Mouse (Mus musculus): ENCODE results near the gene Adamts20. TPM values are rescaled to one million over a fixed set of nuclear protein-coding genes. Genes with fewer than 3 reads are reported as not detected.

Adamts20 gene
- total RNA-seq, 2 experiments from 2014 or later: 12.0 to 13.9 TPM

- peak; percentile 28 for DNase-seq
These were observed 122.9 kb downstream of the Adamts20 start for GRCm38 (mm10) chr15:94342365-94342764.

GRCm38 (mm10) chr15:94339011-94339410 is 126.2 kb downstream of the Adamts20 start:
- DNase-seq: no peak

DNA sequence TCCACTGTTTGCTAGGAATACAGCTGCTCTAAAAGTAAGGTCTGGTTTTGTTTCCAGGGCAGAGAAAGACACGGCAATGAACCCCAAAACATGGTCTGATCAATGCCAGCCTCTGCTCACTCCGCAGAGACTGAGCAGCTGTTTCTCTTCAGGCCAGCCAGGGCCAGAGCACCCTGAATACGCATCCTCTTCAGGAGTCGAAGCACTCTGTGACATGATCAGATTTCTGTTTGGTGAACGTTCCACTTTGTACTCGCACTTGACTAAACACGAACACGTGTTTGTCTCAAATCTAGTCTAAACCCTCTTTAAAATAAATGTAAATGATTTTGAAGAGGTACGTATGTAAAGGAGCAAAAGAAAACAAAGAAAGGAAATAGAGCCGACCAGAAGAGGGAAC is 130.6 kb downstream of the Adamts20 start:
- DNase-seq: no peak

DNA sequence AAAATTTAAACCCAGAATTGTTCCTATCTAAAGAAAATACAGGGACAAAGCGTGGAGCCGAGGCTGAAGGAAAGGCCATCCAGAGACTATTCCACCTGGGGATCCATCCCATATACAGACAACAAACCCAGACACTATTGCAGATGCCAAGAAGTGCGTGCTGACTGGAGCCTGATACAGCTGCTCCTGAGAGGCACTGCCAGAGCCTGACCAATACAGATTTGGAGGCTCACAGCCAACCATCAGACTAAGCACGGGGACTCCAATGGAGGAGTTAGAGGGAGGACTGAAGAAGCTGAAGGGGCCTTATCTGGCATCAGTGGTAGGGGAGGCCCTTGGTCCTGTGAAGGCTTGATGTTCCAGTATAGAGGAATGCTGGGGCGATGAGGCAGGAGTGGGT is 138.6 kb downstream of the Adamts20 start:
- DNase-seq: no peak

GRCm38 (mm10) chr15:94325509-94326181 is 139.6 kb downstream of the Adamts20 start:
- DNase-seq: peak; percentile 37

DNA sequence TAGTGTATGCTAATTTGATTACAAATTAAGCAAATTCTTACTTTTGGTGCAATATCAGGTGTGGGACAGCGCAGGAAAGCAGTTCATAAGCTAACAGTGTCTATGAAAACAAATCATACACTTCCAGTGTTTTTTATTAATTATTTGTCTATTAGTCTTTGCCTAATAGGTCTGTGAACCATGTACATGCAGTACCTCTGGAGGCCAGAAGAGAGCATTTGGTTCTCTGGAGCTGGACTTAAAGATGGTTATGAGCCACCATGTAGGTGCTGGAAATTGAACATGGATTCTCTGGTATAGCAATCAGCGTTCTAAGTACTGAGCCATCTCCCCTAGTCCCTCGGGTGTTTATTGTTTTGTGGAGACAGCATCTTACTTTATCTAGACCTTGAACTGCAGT is 149.0 kb downstream of the Adamts20 start:
- no peak for DNase-seq

GRCm38 (mm10) chr15:94309689-94310088 is 155.5 kb downstream of the Adamts20 start:
- DNase-seq: no peak

DNA sequence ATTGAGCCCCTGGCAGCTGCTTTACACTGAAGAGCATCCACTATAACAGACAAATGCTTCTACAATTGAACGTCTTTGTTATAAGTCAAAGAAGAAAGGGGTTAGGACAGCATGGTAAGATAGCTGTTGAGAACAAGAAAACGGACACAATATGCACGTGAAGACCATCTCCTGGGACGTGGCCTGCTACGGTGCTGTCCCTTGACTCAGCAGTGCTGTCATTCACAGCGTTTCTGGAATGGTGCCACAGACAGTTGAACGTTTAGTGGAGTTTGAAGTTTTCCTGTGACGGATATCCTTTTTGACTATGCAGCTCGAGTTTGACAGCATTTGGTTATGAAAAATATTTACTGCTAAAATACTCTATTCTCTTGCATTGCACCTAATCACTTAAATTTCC is 157.3 kb downstream of the Adamts20 start:
- no peak for DNase-seq

- no peak for DNase-seq
These were observed 162.1 kb downstream of the Adamts20 start for GRCm38 (mm10) chr15:94303151-94303550.

DNA sequence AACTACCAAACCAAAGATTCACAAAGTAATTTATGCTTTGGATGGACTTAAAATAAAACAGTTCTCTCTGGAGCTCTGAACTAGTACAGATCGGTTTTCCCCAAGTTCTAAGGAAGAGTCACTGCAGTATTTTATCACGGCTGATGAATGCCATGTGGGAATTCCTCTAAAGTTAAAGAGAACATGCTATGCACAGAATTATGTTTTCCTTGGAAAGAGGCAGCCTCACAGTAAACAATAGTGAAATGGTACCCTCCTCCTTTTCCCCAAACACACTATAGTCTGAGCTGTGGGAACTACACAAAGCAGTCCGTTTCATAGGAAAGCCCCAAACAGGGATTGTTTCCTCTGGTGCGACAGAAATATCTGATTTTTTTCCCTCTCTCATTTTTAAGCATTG is 171.1 kb downstream of the Adamts20 start:
- no peak for DNase-seq

- no peak for DNase-seq
These were observed 177.2 kb downstream of the Adamts20 start for GRCm38 (mm10) chr15:94288015-94288414.

DNA sequence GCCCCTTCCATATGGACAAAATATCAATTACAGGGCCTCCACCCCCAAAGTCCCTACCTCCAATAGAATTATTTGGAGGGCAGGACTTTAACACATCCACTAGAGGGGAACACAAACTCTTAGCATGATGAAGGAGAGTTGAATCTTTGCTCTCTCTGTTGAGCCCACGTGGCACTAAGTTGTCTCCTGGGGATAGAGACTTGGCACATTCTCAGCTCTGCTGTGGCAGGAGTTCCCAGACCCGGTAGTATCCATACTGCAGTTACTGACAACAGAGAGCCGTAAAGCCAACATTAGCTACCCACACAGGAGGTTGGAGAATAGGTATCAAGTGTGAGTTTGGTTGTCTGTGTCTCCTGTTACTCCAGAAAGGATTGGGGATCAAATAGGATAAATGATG is 177.7 kb downstream of the Adamts20 start:
- DNase-seq: no peak

GRCm38 (mm10) chr15:94276418-94276817 is 188.8 kb downstream of the Adamts20 start:
- DNase-seq: no peak

- peak; percentile 65 for DNase-seq
These were observed 199.6 kb downstream of the Adamts20 start for GRCm38 (mm10) chr15:94265630-94266029.

- no peak for DNase-seq
These were observed 200.7 kb downstream of the Adamts20 start for GRCm38 (mm10) chr15:94264497-94264879.

DNA sequence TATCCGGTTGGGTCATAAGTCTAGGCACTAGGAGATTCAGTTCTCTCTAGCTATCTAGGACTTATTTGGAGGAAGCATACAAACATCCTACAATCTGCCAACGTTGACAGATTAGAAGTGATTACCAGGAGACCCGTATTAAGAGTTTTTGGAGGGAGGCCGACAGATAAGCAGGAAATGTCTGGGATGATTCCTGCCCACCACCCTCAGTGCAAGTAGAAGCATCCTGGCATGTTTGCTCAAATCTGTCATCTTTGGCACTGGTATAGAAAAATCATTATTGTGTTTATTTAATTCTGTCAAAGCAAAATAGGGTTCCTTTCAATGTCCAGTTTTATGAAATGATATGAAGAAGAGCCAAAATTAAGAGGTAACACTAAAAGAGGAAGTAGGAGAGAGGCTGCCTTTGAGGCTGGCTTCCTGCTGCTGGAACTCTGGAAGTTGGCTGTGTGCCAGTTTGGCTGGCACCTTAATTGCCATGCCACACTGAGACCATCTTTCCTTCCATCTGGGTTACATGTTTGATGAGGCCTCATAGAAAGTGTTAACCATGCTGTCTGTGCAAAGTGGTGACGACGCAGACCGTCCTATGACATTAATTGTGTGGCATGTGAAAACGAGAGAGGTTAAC is 201.2 kb downstream of the Adamts20 start:
- no peak for DNase-seq

- no peak for DNase-seq
These were observed 202.0 kb downstream of the Adamts20 start for GRCm38 (mm10) chr15:94263241-94263640.

DNA sequence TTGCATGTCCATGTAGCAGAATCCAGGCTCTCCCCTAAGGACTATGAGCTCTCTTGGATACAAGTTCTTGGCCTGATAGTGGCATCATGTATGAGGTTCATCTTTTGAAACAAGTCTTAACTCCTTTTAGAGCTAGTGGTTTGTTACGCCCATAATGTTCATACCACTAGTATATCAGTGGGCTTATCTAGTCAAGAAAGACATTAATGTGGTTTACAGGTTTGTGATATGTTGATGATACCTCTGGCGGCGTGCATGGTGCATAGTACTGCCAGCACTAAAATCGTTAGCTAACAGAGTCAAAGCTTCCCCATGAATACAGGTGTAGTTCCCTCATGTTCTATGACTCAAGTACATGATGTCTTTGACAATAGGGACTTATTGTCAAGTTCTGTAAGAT is 205.7 kb downstream of the Adamts20 start:
- DNase-seq: no peak

DNA sequence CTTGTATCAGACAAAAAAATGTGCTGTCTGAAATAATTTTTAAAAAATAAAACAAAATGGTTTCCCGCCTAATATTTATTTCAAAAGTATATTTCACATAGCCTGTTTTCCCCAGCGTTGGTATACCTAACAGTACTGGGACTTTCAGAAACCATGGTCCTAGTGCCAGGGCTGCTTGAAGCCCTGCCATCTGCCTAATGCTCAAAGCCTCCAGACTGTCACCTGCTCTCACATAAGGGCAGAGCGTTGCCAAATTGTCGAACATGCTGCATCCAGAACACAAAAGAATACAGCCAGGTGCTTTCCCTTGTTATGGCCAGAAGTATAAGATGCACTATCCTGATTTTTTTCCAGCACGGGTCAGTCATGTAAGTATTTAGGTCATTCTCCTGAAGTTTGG is 209.7 kb downstream of the Adamts20 start:
- no peak for DNase-seq

DNA sequence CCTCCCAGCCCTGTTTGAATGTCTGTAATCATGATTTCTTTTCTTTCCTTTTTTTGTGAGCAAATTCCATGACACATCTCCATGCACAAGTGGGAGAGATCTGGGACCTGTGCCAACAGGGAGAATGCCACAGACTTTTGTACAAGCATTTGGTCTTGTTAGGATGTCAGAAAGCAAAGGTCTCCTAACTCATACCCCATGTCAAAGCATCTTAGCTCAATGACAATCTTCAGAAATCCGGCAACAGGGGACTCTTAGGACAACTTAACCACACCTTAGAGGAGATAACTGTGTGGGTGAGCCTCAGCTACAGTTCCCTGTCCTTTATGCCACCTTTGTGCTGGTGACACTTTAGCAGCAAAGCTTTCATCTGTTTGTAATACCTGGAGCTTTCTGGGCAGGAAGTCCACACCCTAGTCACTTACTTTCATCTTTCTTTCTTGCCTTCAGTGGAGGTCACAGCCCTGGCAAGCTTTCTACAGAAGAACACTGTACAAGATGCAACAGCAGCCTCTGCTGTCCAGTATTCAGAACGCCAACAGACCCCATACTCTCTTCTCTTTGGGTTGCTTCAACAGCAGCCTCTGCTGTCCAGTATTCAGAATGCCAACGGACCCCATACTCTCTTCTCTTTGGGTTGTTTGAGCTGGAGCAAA is 210.2 kb downstream of the Adamts20 start:
- DNase-seq: no peak

DNA sequence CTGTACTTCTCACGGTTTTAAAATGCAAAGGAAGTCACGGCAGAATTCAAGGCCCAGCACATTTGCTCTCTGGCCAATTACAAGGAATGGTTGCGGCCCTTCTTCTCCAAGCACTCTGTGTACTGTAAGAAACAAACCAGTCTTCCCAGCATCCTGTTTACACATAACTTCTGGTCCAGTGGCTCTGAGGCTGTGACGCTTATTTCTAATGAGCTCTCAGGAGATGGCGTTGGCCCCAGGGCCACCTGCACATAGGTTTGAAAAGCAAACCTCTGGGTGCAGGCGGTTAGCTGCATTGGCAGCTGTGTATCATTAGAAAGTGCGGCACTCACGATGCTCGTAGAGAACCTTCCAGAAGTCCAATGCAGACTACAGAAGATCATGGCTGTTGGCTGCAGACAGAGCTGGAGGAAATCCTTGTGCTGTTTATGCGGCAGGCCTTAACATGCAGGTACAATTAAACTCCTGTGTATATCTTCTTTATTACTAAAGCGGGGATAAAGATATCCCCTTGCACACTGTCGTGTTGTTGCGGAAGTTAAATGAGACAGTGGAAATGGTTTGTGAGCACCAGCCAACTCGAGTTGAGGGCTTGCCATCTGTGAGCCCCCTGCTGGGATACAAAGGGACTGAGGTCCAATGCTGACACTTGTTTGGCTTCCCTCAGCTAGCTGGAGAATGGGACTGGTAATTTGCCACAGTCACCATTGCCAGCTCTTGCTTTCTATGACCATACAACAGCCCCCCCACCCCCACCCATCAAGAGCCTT is 210.9 kb downstream of the Adamts20 start:
- DNase-seq: no peak

DNA sequence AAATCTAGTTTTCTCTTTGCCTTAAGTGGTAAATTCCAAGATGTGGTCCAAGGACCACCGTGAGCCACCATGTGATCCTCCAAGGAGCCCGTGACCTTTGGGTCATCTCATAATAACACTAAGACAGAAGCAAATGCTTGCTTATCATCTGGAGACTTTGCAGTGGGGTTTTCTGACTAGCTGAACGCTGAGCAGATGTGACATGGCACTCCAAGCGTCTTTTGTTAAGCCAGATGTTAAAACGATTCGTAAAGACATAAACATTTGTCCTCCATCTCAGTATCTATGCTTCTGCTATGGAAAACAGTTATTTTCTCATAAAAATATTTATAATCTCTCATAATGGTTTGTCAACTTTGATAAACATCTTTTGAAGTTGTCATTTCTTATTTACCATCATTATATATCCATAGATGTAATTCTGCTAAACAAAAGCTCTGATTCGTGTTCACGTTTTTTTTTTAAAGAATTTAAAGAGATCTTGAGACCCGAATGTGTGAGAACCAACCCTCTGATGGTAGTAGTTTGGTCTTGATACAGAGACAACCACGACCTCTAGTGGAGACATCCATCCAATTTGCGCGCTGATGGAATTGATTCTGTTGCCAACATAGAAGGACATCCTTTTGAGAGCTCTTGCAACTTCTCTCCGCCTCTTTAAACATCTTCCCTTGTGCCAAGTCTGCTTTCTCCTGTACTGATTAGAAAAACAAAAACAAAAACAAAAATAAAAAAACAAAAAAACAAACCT is 212.1 kb downstream of the Adamts20 start:
- DNase-seq: no peak
